Comparison of ENCODE assay signal across 24 mouse cellular contexts in the genomic region with DNA sequence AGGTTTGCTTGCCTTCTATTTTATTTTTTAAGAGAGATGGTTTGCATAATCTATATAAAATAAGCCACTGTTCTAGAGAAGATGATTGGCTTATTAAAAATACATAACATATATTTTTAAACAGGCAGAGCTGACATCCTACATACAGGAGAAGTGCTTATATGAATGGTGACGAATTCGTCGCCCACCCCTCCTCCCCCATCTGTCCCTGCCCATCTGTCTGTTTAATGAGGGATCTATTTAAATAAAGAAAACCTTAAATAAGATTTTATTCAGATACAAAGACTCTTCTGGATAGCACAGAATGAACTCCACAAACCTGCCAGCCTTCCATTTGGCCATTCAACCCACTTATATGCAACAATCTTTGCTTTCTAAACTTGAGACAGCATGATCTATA.
DNase-seq lines count a peak whose midpoint lies in the region; ATAC-seq and TF ChIP-seq lines count a peak whose summit lies in the region.
"Had no signal": no experiment of that assay in that cellular context is flagged by ENCODE, and none has a peak within 500 bp of the region (broad histone marks: within the 10 kb centered on the region; RNA-seq: fewer than 3 reads in every experiment).

No protein-coding gene starts in this region.

- H3K27me3 ChIP-seq in hindbrain, embryonic 12.5 days, result no peaks in the 10 kb centered on the region
- no peaks in the 10 kb centered on the region for H3K27me3 ChIP-seq in liver, postnatal 0 days (ENCODE audit: insufficient read depth, low read length)
- H3K27me3 ChIP-seq: limb, embryonic 13.5 days; megakaryocyte, embryonic 14.5 days had no signal

- intact Hi-C loops in left cerebral cortex, postnatal 14 days (cut with DNase I), result loop anchor here (10.0 kb wide), 2 partner anchors 158 to 238 kb away; no protein-coding TSS in a partner anchor

- H3K27ac ChIP-seq in hindbrain, embryonic 12.5 days, result no peak overlapping the region
- H3K27ac ChIP-seq in liver, postnatal 0 days (ENCODE audit: low read depth), result no peak overlapping the region
- H3K27ac ChIP-seq: gastrocnemius, adult 2 months; hindbrain, embryonic 10.5 days; limb, embryonic 13.5 days; liver, embryonic 14.5 days had no signal

- H3K36me3 ChIP-seq in hindbrain, embryonic 12.5 days, result no peaks in the 10 kb centered on the region
- no peaks in the 10 kb centered on the region for H3K36me3 ChIP-seq in liver, postnatal 0 days (replicated peaks; ENCODE audit: insufficient read depth, low read length)
- H3K36me3 ChIP-seq: hindbrain, embryonic 10.5 days; limb, embryonic 13.5 days had no signal

- TF ChIP-seq CTCF in liver, postnatal 0 days (IDR thresholded peaks at IDR 0.05; ENCODE audit: low read depth), result no peak

- H3K9ac ChIP-seq in hindbrain, embryonic 12.5 days, result no peak overlapping the region
- H3K9ac ChIP-seq in liver, postnatal 0 days (replicated peaks), result no peak overlapping the region
- H3K9ac ChIP-seq: limb, embryonic 13.5 days; liver, embryonic 14.5 days had no signal

- no peaks in the 10 kb centered on the region for H3K9me3 ChIP-seq in hindbrain, embryonic 12.5 days (replicated peaks)
- H3K9me3 ChIP-seq in liver, postnatal 0 days (ENCODE audit: low read length), result no peaks in the 10 kb centered on the region
- H3K9me3 ChIP-seq: hindbrain, embryonic 10.5 days; limb, embryonic 13.5 days; megakaryocyte, embryonic 14.5 days had no signal

- H3K4me3 ChIP-seq in hindbrain, embryonic 12.5 days, result no peak overlapping the region
- no peak overlapping the region for H3K4me3 ChIP-seq in liver, postnatal 0 days (ENCODE audit: low read depth, low read length)
- H3K4me3 ChIP-seq: gastrocnemius, adult 2 months; hindbrain, embryonic 10.5 days; limb, embryonic 13.5 days; megakaryocyte, embryonic 14.5 days had no signal

- peak; percentile 80 for DNase-seq in right cerebral cortex, adult 18-20 months
- DNase-seq in right cerebral cortex, postnatal 4 days, result no peak
- DNase-seq in frontal cortex, postnatal 36 days (ENCODE audit: low spot score in 2 of 2), result peak; percentile 73 to 90
- peak; percentile 66 to 73 for DNase-seq in left cerebral cortex, postnatal 14 days (ENCODE audit: low spot score in 2 of 2)
- DNase-seq in telencephalon, adult 2 months (ENCODE audit: low read depth, low spot score), result peak; percentile 89
- no peak for DNase-seq in embryo, embryonic 10 days (ENCODE audit: low spot score)
- no peak for DNase-seq in liver, postnatal 0 days
- DNase-seq: adrenal gland, postnatal 25 days; cerebellum, postnatal 10 days; gastrocnemius, adult 2 months; heart, adult 11 months; kidney, adult 9 months; kidney, postnatal 4 days; lung, postnatal 10 days; thymus, postnatal 4 days had no signal

- H3K4me2 ChIP-seq in hindbrain, embryonic 12.5 days (replicated peaks), result no peak overlapping the region
- no peak overlapping the region for H3K4me2 ChIP-seq in liver, postnatal 0 days (ENCODE audit: low read depth, low read length)
- H3K4me2 ChIP-seq: limb, embryonic 13.5 days had no signal

- 82% methylated on average over 3 of the region's 3 CpGs for WGBS in hindbrain, embryonic 12.5 days
- WGBS in liver, postnatal 0 days (ENCODE audit: insufficient replicate concordance), result 81% methylated on average over 3 of the region's 3 CpGs

- no peak for TF ChIP-seq EP300 in liver, postnatal 0 days (IDR thresholded peaks at IDR 0.05; ENCODE audit: low read depth)

- ATAC-seq in hindbrain, embryonic 12.5 days (ENCODE audit: low FRiP score), result no peak
- ATAC-seq in liver, postnatal 0 days, result no peak
- ATAC-seq: activated CD4-positive, CD25-positive, alpha-beta regulatory T cell, adult 4 months; inflammation-experienced regulatory T-cells, adult 6 months; midbrain, embryonic 16.5 days; Patski had no signal

- H3K4me1 ChIP-seq in hindbrain, embryonic 12.5 days, result no peaks in the 10 kb centered on the region
- no peaks in the 10 kb centered on the region for H3K4me1 ChIP-seq in liver, postnatal 0 days (ENCODE audit: insufficient read depth)
- H3K4me1 ChIP-seq: hindbrain, embryonic 10.5 days; limb, embryonic 13.5 days; megakaryocyte, embryonic 14.5 days had no signal

Comparison
In these comparisons a context has a peak if more than half of its experiments do, and no peak if none do; other contexts are left out.
1. DNase-seq: peak in right cerebral cortex, adult 18-20 months (single experiment), frontal cortex, postnatal 36 days (2 of 2), left cerebral cortex, postnatal 14 days (2 of 2) and telencephalon, adult 2 months (single experiment); none in right cerebral cortex, postnatal 4 days (single experiment), embryo, embryonic 10 days (single experiment) and liver, postnatal 0 days (single experiment).